Mouse (Mus musculus) brain, embryonic 18.5 days (tissue): ENCODE measurements around the gene Foxp1.

Experiments
- DNase-seq: peaks from one replicate; pipeline ENCODE4 v3.0.0-alpha.2; 2012; ENCODE audit warnings: low read depth, low spot score

Foxp1 gene

DNA sequence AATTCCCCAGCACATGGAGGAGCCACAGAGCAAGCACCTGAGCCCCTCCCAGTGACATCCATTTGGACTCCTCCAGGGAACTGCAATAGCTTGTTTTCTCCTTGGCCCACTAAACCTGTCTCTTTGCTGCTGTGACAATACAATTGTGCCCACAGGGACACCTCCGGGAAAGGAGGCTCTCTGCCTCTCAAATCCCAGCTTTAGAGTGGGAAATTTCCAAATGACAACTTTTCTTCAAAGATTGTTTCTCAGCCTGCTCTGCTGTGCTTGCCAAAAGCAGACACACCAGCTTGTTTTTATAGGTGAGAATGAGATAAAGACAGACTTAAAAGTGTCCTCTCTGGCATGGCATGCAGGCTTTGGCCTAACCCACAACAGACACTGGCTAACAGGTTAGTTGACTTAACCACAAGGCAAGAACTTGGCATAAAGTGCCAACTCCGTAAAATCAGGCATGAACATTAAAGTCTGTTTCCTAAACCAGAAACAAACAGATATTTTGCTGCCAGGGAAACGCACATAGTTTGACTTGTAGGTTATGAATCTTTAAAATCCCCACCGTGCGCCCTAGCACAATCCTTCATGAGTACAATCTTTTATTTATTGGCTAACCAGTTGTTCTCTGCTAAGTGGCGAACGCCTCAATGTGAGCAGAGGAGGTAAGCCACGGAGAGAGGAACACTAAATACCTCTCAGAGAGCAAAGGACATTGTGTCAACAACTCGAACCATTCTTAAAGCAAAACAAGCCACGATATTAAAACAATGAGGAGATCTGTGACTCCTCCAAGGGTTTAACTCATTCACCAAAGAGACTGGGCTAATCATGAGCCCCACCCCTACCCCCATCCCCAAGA, 379.4 kb downstream of the Foxp1 start:
- no peak for DNase-seq

DNA sequence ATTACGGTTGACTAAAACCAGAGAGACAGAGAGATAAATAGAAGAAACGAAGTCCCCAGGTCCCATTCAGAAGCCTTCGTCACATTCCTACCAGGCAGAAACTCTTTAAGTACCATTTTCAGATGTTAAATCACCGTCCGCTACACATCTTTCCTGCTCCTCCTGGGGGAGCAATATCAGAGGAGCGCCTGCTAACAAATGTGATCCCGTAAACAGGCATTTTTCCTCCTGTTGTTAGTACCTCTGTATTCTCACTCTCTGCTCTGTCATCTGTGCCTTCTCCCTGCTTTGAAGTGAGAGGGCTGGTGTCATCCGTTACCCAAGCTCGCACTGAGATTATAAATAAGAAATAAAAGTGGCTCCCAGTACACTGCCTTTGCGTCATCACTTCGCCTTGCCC, 384.5 kb downstream of the Foxp1 start:
- DNase-seq, result no peak

DNA sequence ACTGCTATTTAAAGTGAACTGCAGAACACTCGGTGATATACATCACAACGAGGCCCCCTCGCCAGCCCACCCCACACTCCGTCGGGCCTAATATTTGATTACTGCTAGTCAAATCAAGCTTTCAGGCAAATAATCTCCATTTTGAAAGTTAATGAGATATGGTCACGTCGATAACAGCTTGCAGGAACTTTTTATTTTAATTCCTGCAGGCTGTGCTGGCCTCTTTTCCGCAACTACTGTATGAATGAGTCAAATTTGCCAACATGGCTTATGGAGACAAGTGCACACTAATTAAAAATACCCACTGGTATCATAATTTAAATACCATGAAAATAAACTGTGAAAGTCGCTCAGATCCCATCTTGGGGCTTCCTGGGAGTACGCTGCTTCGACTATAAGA, 385.4 kb downstream of the Foxp1 start:
- DNase-seq, result peak; percentile 14

DNA sequence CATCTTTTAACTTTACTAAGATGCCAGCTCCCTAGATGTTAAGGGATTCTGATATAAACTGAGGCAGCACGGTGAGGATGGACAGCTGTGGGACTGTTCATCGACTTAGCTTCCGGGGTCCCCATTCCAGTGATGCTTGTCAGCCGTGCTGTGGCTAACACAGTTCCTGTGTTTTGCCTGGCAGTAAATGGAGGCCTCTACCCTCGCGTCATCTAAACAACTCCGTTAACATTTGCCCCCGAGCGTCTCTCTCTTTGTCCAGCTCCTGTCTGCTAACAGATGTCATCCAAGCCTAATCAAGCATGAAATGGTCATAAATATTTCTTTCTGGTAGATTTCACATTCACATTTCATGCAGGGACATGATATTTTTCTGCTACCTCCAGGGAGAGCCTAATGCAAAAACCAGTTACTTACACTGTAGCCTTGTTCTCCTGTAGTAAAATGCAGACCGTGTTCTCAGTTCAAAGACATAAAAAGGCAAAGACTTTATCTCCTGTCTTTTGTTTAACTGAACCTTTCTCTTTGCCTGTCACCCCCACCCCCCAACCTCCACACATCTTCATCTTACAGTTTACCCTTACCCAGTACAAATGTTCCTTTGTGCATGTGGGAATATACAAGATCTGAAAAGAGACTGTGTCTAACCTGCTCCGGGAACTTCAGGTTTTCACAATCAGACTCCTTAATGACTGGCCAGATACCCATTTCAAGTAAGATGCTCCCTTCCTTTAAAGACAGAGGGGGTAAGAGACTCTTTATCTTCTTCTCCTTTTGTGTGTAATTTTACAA, 386.4 kb downstream of the Foxp1 start:
- DNase-seq, result no peak

DNA sequence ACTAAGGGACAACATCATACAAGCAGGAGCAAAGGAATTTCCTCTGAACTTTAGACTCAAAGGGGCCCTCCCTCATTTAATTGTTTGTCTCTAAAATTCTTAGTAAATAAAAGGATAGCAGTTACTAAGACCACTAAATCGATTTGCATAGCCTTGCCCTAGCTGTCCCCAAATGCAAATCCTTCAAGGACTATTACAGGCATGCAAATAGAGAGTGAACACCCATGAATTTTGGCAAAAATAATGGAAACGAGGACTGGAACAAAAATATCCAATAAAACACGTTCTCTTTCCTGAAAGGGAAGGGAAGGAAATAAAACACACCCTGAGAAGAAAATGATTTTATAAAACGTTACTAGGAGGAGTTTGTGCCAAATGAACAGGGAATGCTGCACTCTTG, 390.7 kb downstream of the Foxp1 start:
- DNase-seq, result no peak

DNA sequence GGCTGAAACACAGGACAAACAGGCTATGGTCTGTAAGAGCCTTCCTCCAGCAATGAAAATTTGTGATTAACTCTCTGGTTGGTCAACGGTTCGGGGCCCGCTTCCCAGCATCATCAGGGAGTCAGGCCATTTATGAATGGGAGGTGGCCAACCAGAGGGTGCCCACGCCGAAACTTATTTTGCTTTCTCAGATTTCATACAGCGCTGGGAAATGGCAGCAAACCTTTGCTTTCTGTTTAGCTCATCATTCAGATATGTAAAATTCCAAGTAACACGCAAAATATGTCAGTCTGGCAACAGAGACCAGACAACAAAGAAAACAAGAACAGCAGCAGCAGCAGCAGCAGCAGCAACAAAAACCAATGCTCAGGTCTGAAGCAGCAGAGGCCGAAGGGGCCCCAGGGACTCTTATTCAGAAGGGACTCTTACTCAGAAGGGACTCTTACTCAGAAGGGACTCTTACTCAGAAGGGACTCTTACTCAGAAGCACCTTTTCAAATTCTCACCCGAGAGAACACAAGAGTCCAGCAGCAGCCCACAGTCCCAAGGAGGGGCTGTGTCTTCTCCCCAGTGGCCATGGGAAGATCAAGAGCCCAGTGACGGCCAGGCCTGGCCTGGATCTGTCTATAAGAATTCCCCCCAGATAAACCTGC, 391.6 kb downstream of the Foxp1 start:
- DNase-seq, result no peak

DNA sequence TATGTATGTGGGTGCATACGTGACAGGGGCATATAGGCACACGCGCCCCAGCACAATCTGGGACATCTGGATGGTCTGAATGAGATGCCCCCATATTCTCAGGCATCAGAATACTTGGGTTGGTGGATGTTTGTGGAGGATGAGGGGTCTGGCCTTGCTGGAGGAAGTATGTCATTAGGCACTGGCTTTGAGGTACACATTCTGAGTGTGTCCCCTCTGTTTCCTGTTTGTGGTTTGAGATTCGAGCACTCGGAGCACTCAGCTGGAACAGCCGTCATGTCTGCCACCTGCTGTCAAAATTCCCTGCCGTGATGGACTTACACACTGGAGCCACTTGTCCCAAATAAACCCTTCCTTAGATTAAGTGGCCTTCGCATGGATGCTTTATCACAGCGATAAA, 395.8 kb downstream of the Foxp1 start:
- DNase-seq, result no peak

DNA sequence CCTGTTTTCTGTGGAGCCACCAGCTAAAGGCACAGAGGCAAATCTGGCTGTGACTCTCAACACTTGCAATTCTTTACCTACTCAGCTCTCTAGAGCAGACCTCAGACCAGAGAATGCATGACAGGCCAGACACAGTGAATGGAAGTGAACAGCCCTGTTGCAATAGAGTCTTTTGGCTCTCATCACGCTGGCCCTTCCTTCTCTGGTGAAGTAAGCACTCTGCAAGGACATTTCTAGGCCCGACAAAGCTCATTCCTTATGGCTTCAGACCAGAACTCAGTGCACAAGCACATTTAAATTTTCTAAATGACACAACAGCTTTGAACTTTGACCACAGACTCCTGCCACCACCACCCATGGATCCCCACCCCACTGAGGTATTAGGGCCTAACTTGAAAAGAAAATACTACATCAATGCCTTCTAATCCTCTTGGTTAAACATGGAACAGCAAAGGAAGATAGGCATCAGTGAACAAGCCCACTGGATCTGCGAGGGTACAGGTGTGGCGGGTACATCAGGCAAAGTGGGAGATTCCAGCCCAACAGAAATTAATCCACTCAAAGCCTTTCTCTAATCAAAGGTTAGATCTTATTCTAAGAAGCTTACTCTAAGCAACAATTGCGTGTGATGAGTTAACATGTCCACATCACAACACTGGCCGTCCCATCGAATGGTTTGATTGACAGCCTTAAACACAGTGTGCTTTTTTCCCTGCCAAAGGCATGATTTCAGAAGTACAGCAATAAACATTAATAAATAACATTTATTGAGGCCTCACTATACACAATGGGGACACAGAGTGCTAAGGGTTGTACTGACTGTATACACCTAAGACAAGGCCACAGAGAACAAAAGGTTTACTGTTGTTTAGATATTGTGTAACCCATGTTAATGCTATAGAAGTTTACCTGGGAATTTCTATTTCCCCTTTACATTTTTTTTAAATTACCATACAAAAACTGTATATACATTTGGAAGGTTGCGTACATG, 401.4 kb downstream of the Foxp1 start:
- no peak for DNase-seq

DNA sequence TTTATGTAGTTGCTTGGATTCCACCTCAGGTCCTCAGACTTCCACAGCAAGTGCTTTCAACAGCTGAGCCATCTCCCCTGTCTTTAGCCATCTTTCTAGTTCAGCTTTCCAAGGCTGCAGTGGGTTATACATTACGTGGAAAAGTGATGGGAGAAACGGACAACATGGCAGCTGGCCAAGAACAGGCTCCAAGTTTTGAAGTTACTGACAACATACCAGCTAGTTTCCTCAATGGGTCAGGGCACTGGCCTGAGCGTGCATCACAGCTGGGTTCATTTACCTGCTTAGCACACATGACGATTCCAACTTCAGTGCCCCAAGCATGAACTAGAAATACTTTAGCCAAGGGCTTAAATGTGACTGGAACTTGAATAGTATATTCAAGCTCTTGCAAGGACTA, 404.0 kb downstream of the Foxp1 start:
- no peak for DNase-seq

DNA sequence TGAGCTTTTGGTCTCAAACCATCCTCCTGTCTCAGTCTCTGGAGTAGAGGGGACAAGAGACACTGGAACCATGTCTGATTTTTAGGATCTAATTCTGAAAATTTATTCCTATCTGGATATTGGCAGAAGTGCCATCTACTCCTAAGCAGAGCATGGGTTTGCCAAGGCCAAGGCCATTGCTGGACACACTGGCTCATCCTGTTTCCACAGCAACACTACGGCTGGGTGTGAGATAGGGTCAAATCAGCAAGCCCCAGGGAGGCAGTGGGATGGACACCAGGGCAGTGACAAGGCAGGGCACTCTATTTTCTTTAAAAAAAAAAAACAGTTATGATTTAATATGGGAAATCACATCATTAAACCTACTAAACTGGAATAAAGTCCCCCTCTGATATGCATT, 405.1 kb downstream of the Foxp1 start:
- no peak for DNase-seq

DNA sequence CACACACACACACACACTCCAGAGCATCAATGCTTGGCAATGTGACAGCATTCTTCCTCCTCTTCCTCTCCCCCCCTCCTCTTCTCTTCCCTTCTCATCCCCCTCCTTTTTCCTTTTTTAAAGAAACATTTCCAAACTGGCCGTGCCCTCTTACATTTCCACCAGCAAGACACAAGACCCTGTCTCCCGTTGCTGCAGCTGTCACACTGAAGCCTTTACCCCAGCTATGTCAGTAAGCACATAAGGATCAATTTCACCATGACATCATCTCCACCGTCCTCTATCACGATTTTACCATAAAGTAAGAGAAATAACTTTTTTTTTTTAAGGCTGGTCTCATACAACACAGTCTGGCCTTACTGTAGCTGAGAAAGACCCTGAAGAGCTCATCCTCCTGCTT, 410.7 kb downstream of the Foxp1 start:
- no peak for DNase-seq

DNA sequence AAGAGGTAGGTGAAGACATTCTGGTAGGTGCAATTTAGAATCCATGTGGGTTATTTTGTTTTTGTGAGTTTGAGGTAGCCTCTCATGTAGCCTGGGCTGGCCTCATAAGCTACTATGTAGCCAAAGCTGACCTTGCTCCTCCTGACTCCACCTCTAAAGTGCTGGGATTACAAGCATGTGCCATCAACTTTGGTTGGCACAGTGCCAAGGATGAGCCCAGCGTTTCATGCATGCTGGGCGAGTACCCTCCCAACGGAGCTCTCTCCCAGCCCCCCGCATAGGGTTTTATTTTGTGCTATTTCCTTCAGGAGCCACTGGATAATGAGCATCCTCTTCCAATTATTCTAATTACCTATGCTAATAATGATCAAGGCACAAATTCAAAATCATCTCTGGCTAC, 414.1 kb downstream of the Foxp1 start:
- DNase-seq, result no peak

DNA sequence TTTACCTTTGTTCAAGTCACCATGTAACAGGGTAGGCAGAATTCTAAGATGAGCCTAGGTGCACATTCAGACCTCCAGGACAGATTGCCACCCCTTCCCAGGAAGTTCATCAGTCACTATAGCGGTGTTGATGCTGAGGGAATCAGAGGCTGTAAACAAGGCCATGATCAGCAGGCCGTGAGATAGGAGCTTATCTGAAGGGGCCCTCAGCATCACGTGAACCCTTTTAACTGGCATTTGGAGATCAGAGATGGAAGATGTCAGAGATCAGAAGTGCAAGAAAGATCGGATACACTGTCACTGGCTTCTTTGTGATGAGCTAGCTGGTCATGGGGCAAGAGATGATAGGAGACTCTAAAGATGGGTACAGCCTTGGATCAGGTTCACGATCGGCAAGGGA, 414.8 kb downstream of the Foxp1 start:
- no peak for DNase-seq

DNA sequence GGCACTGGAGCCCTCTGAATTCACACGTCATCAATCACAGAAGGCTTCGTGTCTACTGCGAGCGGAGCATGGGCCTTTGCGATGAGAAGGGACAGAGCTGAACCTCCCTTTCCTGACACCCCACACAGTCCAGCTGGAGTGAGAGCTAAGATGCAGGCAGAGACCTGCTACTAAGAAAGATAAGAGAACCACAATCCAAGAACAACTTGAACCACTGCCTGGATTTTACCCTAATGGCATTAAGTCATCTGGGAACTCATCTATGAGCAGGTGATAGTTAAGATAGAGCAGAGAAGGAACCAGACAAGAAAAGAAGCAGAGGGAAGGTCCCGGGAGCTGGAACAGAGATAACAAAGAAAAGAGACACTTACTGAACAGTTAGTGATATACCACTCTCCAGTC, 415.4 kb downstream of the Foxp1 start:
- DNase-seq, result no peak

DNA sequence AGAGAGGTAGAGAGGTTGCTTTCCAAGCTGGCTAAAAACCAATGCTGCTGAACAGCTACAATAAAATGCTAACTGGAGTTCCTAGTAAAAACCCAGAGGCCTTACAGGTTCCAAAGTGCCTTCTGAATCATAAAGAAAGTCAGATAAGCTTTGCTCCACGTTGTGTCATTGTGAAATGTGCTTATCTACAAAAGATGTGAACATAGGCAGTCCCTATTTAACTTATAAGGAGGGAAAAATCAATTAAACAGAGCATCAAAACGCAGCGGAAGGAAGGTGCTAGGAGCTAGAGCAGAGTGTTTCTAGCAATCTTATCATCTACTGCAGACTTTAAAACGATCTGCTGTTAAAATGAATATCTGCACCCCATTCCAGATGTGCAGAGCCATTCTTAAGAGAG, 416.5 kb downstream of the Foxp1 start:
- no peak for DNase-seq

DNA sequence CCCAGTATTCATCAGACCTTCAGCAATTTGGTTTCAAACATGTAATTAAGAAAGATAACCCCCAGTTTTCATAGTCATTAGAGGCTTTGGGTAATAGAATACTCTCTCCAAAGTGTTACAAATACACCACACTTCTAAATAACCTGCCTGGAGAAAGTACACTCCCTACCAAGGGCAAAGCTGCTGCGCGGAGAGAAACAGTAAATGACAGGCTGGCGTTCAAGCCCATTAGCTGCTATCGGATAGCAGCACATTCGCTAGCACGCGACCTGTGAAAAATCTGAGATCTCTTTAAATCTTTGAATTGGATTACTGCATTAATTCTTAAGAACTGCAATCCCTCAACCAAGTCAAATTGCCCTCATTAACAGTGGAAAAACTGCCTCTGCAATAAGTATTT, 418.1 kb downstream of the Foxp1 start:
- no peak for DNase-seq

DNA sequence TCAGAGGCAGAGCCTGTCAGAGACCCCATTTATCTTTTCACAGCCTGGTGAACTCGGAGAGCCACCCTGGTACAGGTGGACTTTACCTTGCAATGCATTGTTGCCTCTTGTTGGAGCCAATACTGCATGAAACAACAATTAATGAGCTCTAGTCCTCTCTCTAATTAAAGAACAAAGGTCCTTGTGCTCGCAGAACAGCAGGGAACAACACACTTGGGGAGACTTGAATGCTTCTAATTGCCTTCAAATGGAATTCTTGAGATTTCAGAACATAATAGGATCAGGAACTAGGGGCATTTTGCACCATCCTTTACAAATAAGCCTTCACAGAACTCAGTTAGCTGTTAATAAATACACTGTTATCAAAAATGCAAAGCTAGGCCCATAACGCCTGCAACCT, 418.6 kb downstream of the Foxp1 start:
- no peak for DNase-seq

DNA sequence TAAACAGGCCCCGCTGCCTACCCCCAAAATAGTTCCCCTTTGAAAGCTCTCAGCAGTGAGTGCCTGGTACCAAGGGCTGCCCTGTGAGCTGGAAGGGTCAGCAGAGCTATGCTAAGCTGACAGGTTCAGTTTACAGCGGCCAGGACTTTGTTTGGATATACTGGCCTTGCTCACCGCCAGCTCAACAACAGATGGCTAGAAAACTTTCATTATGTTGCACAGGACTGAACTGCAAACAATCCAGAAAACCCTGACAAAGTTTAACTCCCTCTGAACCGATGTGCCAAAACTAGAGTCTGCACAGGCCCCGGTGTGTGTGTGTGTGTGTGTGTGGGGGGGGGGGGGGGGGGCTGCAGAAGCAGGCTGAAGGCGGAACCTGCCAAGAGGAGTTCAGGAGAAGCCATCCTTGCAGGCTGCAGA, 421.0 kb downstream of the Foxp1 start:
- no peak for DNase-seq

DNA sequence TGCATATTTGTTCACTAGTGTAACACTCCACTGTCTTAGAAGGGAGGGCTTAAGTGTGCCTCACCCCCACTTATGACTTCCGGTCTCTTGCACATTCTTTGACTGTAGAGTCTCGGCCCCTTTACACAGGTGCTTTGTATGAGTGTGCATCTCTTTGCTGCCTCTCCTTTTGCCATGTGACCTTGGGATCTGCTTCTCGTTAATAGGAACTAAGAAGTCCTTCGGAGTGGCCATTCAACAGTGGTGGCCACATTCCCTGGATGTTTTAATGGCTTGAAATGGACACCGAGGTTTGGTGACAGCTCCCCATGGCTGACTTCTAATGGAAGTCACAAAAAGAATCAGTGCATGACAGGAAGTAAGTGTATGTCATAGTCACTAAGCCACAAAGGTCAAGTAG, 422.2 kb downstream of the Foxp1 start:
- DNase-seq, result no peak

DNA sequence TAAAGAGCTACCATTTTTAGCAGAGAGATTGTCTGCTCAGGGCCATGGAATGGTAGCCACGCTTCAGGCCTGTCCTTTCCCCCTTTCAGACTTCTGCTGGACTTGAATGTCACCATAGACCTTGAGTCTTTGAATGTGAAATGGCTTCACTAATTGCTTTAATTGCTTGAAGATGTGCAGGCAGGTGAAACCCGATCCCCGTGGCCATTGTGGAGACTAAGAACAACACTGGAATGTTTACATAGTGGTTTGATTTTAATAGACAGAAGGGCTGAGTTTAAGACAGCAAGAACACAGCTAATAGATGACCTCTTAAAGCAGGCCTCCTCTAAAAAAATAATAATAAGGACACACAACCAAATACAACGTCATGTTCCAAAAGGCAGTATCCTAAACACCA, 422.7 kb downstream of the Foxp1 start:
- DNase-seq, result no peak

DNA sequence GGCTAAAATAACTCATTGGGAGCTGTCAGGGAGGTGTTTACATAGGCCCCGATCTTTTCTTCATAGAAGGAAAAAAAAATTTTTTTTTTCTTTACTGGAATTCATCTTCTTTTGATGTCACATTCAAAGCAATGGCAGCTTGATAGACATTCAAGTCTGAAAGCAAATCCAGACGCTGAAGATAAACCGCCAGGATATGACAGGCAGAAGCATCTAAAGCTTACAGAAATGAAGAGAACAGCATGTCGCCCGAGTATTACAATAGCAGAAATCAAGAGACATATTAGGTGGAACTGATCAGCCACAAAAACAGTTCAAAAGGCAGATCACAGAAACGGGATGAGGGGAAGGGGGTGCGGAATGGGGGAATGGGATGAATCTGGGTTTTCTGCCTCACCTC, 425.3 kb downstream of the Foxp1 start:
- DNase-seq, result peak; percentile 26
